ENCODE assay signal across 18 mouse cellular contexts in the genomic region with DNA sequence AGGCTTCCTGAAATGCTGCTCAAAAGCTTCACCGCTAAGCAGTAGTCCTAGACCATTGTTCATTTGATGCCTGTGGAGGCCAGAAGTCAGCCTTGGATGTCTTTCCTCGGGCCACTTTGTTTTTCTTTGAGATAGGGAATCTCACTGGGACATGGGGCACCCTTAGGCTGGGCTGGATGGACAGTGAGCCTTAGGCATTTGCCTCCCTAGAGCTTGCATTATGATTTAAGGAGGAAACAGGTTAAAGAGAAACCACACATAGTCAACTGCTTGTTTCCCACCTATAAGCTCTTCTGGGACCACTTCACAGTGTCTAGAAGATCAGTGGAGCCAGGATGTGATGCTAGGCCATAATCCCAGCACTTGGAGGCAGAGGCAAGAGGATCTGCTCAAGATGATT. TPM values are rescaled to one million over a fixed set of nuclear protein-coding genes. Genes with fewer than 3 reads are reported as not detected.
DNase-seq lines count a peak whose midpoint lies in the region; ATAC-seq and TF ChIP-seq lines count a peak whose summit lies in the region.
"Had no signal": no experiment of that assay in that cellular context is flagged by ENCODE, and none has a peak within 500 bp of the region (broad histone marks: within the 10 kb centered on the region; RNA-seq: fewer than 3 reads in every experiment).

No protein-coding gene starts in this region.

- TF ChIP-seq CTCF in bone marrow macrophage, adult 2 months (IDR thresholded peaks at IDR 0.05; ENCODE audit: low read depth, low read length) = no peak

- no peaks in the 10 kb centered on the region for H3K9me3 ChIP-seq in heart, embryonic 10.5 days
- H3K9me3 ChIP-seq in midbrain, embryonic 11.5 days (ENCODE audit: control insufficient read depth, low read length) = no peaks in the 10 kb centered on the region
- no peaks in the 10 kb centered on the region for H3K9me3 ChIP-seq in midbrain, embryonic 14.5 days (ENCODE audit: control insufficient read depth, low read length)
- H3K9me3 ChIP-seq: embryonic facial prominence, embryonic 15.5 days; forebrain, embryonic 15.5 days; heart, embryonic 12.5 days had no signal

- WGBS in heart, embryonic 10.5 days = 51% methylated on average over 2 of the region's 2 CpGs
- 68% methylated on average over 2 of the region's 2 CpGs for WGBS in midbrain, embryonic 11.5 days
- 58% methylated on average over 2 of the region's 2 CpGs for WGBS in midbrain, embryonic 14.5 days
- 66% methylated on average over 2 of the region's 2 CpGs for WGBS in macrophage (ENCODE audit: missing documents)

- H3K9ac ChIP-seq in midbrain, embryonic 11.5 days (ENCODE audit: low read length) = no peak overlapping the region
- no peak overlapping the region for H3K9ac ChIP-seq in midbrain, embryonic 14.5 days (replicated peaks; ENCODE audit: low read length)
- H3K9ac ChIP-seq: embryonic facial prominence, embryonic 15.5 days; forebrain, embryonic 15.5 days had no signal

- H3K27me3 ChIP-seq in heart, embryonic 10.5 days (ENCODE audit: insufficient read depth, poor library complexity, severe bottlenecking) = no peaks in the 10 kb centered on the region
- H3K27me3 ChIP-seq in midbrain, embryonic 11.5 days (ENCODE audit: control insufficient read depth, insufficient read depth, low read length) = no peaks in the 10 kb centered on the region
- H3K27me3 ChIP-seq in midbrain, embryonic 14.5 days (ENCODE audit: control insufficient read depth, insufficient read depth, low read length) = no peaks in the 10 kb centered on the region
- H3K27me3 ChIP-seq: embryonic facial prominence, embryonic 15.5 days; forebrain, embryonic 15.5 days; heart, embryonic 12.5 days had no signal

- DNase-seq in heart, embryonic 10.5 days (ENCODE audit: low spot score) = peak; percentile 61
- no peak for DNase-seq in heart, postnatal 36 days
- peak; percentile 81 for DNase-seq in midbrain, embryonic 11.5 days (ENCODE audit: low spot score, missing footprints)
- no peak for DNase-seq in midbrain, embryonic 14.5 days
- DNase-seq in right cerebral cortex, postnatal 10 days (ENCODE audit: low spot score in 2 of 2) = no peak
- DNase-seq: adrenal gland, adult 8-10 months; adrenal gland, postnatal 36 days; cerebellum, adult 11-12 months; cerebellum, adult 9-11 months; cerebellum, postnatal 36 days; gastrocnemius, postnatal 14 days; heart, adult 2 months; kidney, adult 18-20 months had no signal

- no peak overlapping the region for H3K4me3 ChIP-seq in heart, embryonic 10.5 days
- no peak overlapping the region for H3K4me3 ChIP-seq in midbrain, embryonic 11.5 days (ENCODE audit: low read depth, low read length)
- no peak overlapping the region for H3K4me3 ChIP-seq in midbrain, embryonic 14.5 days (replicated peaks; ENCODE audit: low read depth, low read length)
- no peak overlapping the region for H3K4me3 ChIP-seq in bone marrow macrophage, adult 2 months (ENCODE audit: insufficient read depth, low read length)
- H3K4me3 ChIP-seq in macrophage (ENCODE audit: inconsistent target) = no peak overlapping the region
- H3K4me3 ChIP-seq: heart, embryonic 12.5 days had no signal

- TF ChIP-seq POLR2A in bone marrow macrophage, adult 2 months (IDR thresholded peaks at IDR 0.05; ENCODE audit: borderline replicate concordance, low read depth, low read length) = no peak

- peaks cover 20% of the 10 kb centered on the region; the same call in 1 of the 2 replicates for H3K79me2 ChIP-seq in macrophage (ENCODE audit: inconsistent target)

- peaks cover 33% of the 10 kb centered on the region for H3K36me3 ChIP-seq in heart, embryonic 10.5 days
- H3K36me3 ChIP-seq in midbrain, embryonic 11.5 days (ENCODE audit: control insufficient read depth, insufficient read depth, low read length) = peaks cover 6% of the 10 kb centered on the region
- H3K36me3 ChIP-seq in midbrain, embryonic 14.5 days (ENCODE audit: control insufficient read depth, insufficient read depth, low read length) = peaks cover 19% of the 10 kb centered on the region
- no peaks in the 10 kb centered on the region for H3K36me3 ChIP-seq in macrophage (ENCODE audit: inconsistent target)

- peaks cover 24% of the 10 kb centered on the region for H3K4me1 ChIP-seq in heart, embryonic 10.5 days
- peaks cover 11% of the 10 kb centered on the region for H3K4me1 ChIP-seq in midbrain, embryonic 11.5 days (ENCODE audit: control insufficient read depth, insufficient read depth, low read length)
- H3K4me1 ChIP-seq in midbrain, embryonic 14.5 days (ENCODE audit: control insufficient read depth, insufficient read depth, low read length) = peaks cover 9% of the 10 kb centered on the region
- H3K4me1 ChIP-seq in bone marrow macrophage, adult 2 months (ENCODE audit: control insufficient read depth, insufficient read depth, low read length) = peaks cover 28% of the 10 kb centered on the region

- no peak overlapping the region for H3K4me2 ChIP-seq in midbrain, embryonic 11.5 days
- no peak overlapping the region for H3K4me2 ChIP-seq in midbrain, embryonic 14.5 days (ENCODE audit: low read length)

- no peak overlapping the region for H3K27ac ChIP-seq in heart, embryonic 10.5 days
- no peak overlapping the region for H3K27ac ChIP-seq in midbrain, embryonic 11.5 days (ENCODE audit: low read depth, low read length)
- no peak overlapping the region for H3K27ac ChIP-seq in midbrain, embryonic 14.5 days (replicated peaks; ENCODE audit: low read depth, low read length)
- peak overlapping the region; percentile 46 for H3K27ac ChIP-seq in bone marrow macrophage, adult 2 months (ENCODE audit: insufficient read depth, low read depth, low read length)
- H3K27ac ChIP-seq in macrophage = peak overlapping the region; percentile 19
- H3K27ac ChIP-seq: forebrain, embryonic 15.5 days had no signal

- intact Hi-C loops in heart, postnatal 36 days (cut with DNase I) = loop anchor here (2.0 kb wide), 1 partner anchor 17 kb away; no protein-coding TSS in a partner anchor

- ATAC-seq in midbrain, embryonic 11.5 days (ENCODE audit: low FRiP score) = no peak
- no peak for ATAC-seq in midbrain, embryonic 14.5 days (ENCODE audit: low FRiP score, low TSS enrichment)
- ATAC-seq: forebrain, embryonic 15.5 days had no signal

RNA-seq across cellular contexts. Expression of gene Nrm, which starts 1.3 kb away (rescaled TPM):
- 56.5 and 58.3 TPM in 2 replicates for polyA plus RNA-seq in heart, embryonic 10.5 days (2016; fragmentation: Nextera tagmentation; extraction: Ambion mirVana)
- total RNA-seq in heart, postnatal 36 days (2021) = 1 to 10 TPM; 2.3 to 2.4 TPM
- 59.8 and 61.0 TPM in 2 replicates for polyA plus RNA-seq in midbrain, embryonic 11.5 days (2014; fragmentation: Nextera tagmentation; extraction: Ambion mirVana)
- 14.5 and 20.2 TPM in 2 replicates for polyA plus RNA-seq in midbrain, embryonic 14.5 days (2014; fragmentation: Nextera tagmentation; extraction: Ambion mirVana)
- 31.7 and 33.1 TPM in 2 replicates for polyA plus RNA-seq in bone marrow macrophage, adult 2 months (2012; ENCODE audit: insufficient read depth, insufficient read length, missing spikeins)
- total RNA-seq in macrophage (2018; cell fraction: chromatin; rRNA removed) = 1 to 10 TPM in 12 of 26 experiments, under 1 TPM in 3, not detected in 11; 0.48 to 6.9 (median 1.9) TPM
- total RNA-seq in macrophage (2018; cell fraction: cytosol; rRNA removed) = 1 to 10 TPM; 4.5 to 9.2 (median 6.2) TPM
- 10 to 100 TPM in 4 of 26 experiments, 1 to 10 TPM in 22; 2.0 to 31.9 (median 4.7) TPM for total RNA-seq in macrophage (2018; cell fraction: nucleus; rRNA removed)
- polyA plus RNA-seq in macrophage (2018) = 5.9 to 14.4 TPM (median 6.8 TPM) in 3 replicates

RNA-seq across cellular contexts. Expression of gene Ppp1r18, which starts 5.6 kb away (rescaled TPM):
- polyA plus RNA-seq in heart, embryonic 10.5 days (2016; fragmentation: Nextera tagmentation; extraction: Ambion mirVana) = 19.9 and 22.2 TPM in 2 replicates
- 10 to 100 TPM; 15.6 to 17.0 TPM for total RNA-seq in heart, postnatal 36 days (2021)
- polyA plus RNA-seq in midbrain, embryonic 11.5 days (2014; fragmentation: Nextera tagmentation; extraction: Ambion mirVana) = 24.1 and 25.2 TPM in 2 replicates
- 17.4 and 21.0 TPM in 2 replicates for polyA plus RNA-seq in midbrain, embryonic 14.5 days (2014; fragmentation: Nextera tagmentation; extraction: Ambion mirVana)
- polyA plus RNA-seq in bone marrow macrophage, adult 2 months (2012; ENCODE audit: insufficient read depth, insufficient read length, missing spikeins) = 202 and 205 TPM in 2 replicates
- total RNA-seq in macrophage (2018; cell fraction: chromatin; rRNA removed) = 100 to 1,000 TPM in 22 of 26 experiments, 10 to 100 TPM in 4; 62.2 to 295 (median 178) TPM
- total RNA-seq in macrophage (2018; cell fraction: cytosol; rRNA removed) = 100 to 1,000 TPM; 183 to 254 (median 218) TPM
- total RNA-seq in macrophage (2018; cell fraction: nucleus; rRNA removed) = 100 to 1,000 TPM in 24 of 26 experiments, 10 to 100 TPM in 2; 99.4 to 300 (median 213) TPM
- polyA plus RNA-seq in macrophage (2018) = 166 to 235 TPM (median 189 TPM) in 3 replicates

RNA-seq across cellular contexts. Expression of gene Mdc1, which starts 18.5 kb away (rescaled TPM):
- 25.3 and 29.1 TPM in 2 replicates for polyA plus RNA-seq in heart, embryonic 10.5 days (2016; fragmentation: Nextera tagmentation; extraction: Ambion mirVana)
- 10 to 100 TPM; 12.2 to 14.2 TPM for total RNA-seq in heart, postnatal 36 days (2021)
- 19.4 and 21.5 TPM in 2 replicates for polyA plus RNA-seq in midbrain, embryonic 11.5 days (2014; fragmentation: Nextera tagmentation; extraction: Ambion mirVana)
- polyA plus RNA-seq in midbrain, embryonic 14.5 days (2014; fragmentation: Nextera tagmentation; extraction: Ambion mirVana) = 7.3 and 8.2 TPM in 2 replicates
- polyA plus RNA-seq in bone marrow macrophage, adult 2 months (2012; ENCODE audit: insufficient read depth, insufficient read length, missing spikeins) = 16.1 and 17.7 TPM in 2 replicates
- 10 to 100 TPM in 23 of 26 experiments, 1 to 10 TPM in 3; 7.4 to 51.1 (median 30.4) TPM for total RNA-seq in macrophage (2018; cell fraction: chromatin; rRNA removed)
- total RNA-seq in macrophage (2018; cell fraction: cytosol; rRNA removed) = 10 to 100 TPM; 10.2 to 24.5 (median 18.6) TPM
- 10 to 100 TPM in 23 of 26 experiments, 1 to 10 TPM in 3; 9.1 to 73.1 (median 23.0) TPM for total RNA-seq in macrophage (2018; cell fraction: nucleus; rRNA removed)
- 12.5 to 32.8 TPM (median 22.9 TPM) in 3 replicates for polyA plus RNA-seq in macrophage (2018)

RNA-seq across cellular contexts. Expression of gene Dhx16, which starts 19.8 kb away (rescaled TPM):
- 34.8 and 44.5 TPM in 2 replicates for polyA plus RNA-seq in heart, embryonic 10.5 days (2016; fragmentation: Nextera tagmentation; extraction: Ambion mirVana)
- total RNA-seq in heart, postnatal 36 days (2021) = 10 to 100 TPM; 19.2 to 22.2 TPM
- polyA plus RNA-seq in midbrain, embryonic 11.5 days (2014; fragmentation: Nextera tagmentation; extraction: Ambion mirVana) = 39.0 and 43.6 TPM in 2 replicates
- polyA plus RNA-seq in midbrain, embryonic 14.5 days (2014; fragmentation: Nextera tagmentation; extraction: Ambion mirVana) = 27.4 and 30.7 TPM in 2 replicates
- 57.5 and 77.6 TPM in 2 replicates for polyA plus RNA-seq in bone marrow macrophage, adult 2 months (2012; ENCODE audit: insufficient read depth, insufficient read length, missing spikeins)
- total RNA-seq in macrophage (2018; cell fraction: chromatin; rRNA removed) = 100 to 1,000 TPM in 2 of 26 experiments, 10 to 100 TPM in 24; 31.7 to 110 (median 62.7) TPM
- total RNA-seq in macrophage (2018; cell fraction: cytosol; rRNA removed) = 10 to 100 TPM; 17.1 to 28.5 (median 23.8) TPM
- 10 to 100 TPM; 29.0 to 70.8 (median 43.2) TPM for total RNA-seq in macrophage (2018; cell fraction: nucleus; rRNA removed)
- 19.3 to 24.2 TPM (median 19.8 TPM) in 3 replicates for polyA plus RNA-seq in macrophage (2018)

RNA-seq across cellular contexts. Expression of gene Tubb5, which starts 21.7 kb away (rescaled TPM):
- polyA plus RNA-seq in heart, embryonic 10.5 days (2016; fragmentation: Nextera tagmentation; extraction: Ambion mirVana) = 911 and 1,091 TPM in 2 replicates
- total RNA-seq in heart, postnatal 36 days (2021) = 10 to 100 TPM; 87.6 to 91.6 TPM
- 1,522 and 1,543 TPM in 2 replicates for polyA plus RNA-seq in midbrain, embryonic 11.5 days (2014; fragmentation: Nextera tagmentation; extraction: Ambion mirVana)
- 1,880 and 2,054 TPM in 2 replicates for polyA plus RNA-seq in midbrain, embryonic 14.5 days (2014; fragmentation: Nextera tagmentation; extraction: Ambion mirVana)
- 481 and 519 TPM in 2 replicates for polyA plus RNA-seq in bone marrow macrophage, adult 2 months (2012; ENCODE audit: insufficient read depth, insufficient read length, missing spikeins)
- 100 to 1,000 TPM in 2 of 26 experiments, 10 to 100 TPM in 21, 1 to 10 TPM in 3; 6.5 to 144 (median 36.4) TPM for total RNA-seq in macrophage (2018; cell fraction: chromatin; rRNA removed)
- 100 to 1,000 TPM; 196 to 602 (median 339) TPM for total RNA-seq in macrophage (2018; cell fraction: cytosol; rRNA removed)
- total RNA-seq in macrophage (2018; cell fraction: nucleus; rRNA removed) = 100 to 1,000 TPM in 17 of 26 experiments, 10 to 100 TPM in 9; 35.0 to 372 (median 132) TPM
- polyA plus RNA-seq in macrophage (2018) = 187 to 603 TPM (median 205 TPM) in 3 replicates

Comparison
In these comparisons a context has a peak if more than half of its experiments do, and no peak if none do; other contexts are left out.
1. DNase-seq: peak in heart, embryonic 10.5 days (single experiment) and midbrain, embryonic 11.5 days (single experiment); none in heart, postnatal 36 days (0 of 2), midbrain, embryonic 14.5 days (single experiment) and right cerebral cortex, postnatal 10 days (0 of 2).
2. H3K27ac ChIP-seq: peak in bone marrow macrophage, adult 2 months (single experiment) and macrophage (single experiment); none in heart, embryonic 10.5 days (single experiment), midbrain, embryonic 11.5 days (single experiment) and midbrain, embryonic 14.5 days (single experiment).